Mouse (Mus musculus) small intestine, adult 2 months (tissue): Measurements from ENCODE around the gene Ilk.

Experiments used
- CTCF ChIP-seq: fragments of 200-500 bp; IDR thresholded peaks from 2 replicates; pipeline ENCODE4 v1.5.1; 2012; ENCODE audit warnings: low read depth, mild to moderate bottlenecking, control low read depth, inconsistent platforms, low read length, moderate library complexity, mixed read lengths; ENCODE audit not compliant: insufficient replicate concordance, insufficient read length; ENCODE audit errors: extremely low read depth
- POLR2A ChIP-seq: fragments of 200-500 bp; IDR thresholded peaks from 2 replicates; pipeline ENCODE4 v1.6.1; 2012; ENCODE audit warnings: low read depth, mild to moderate bottlenecking, control low read depth, inconsistent platforms, low read length, moderate library complexity

GRCm38 (mm10) chr7:105772331-105772730, 35.9 kb downstream of the Ilk start:
- TF ChIP-seq POLR2A: no peak
- TF ChIP-seq CTCF: no peak
